Mouse (Mus musculus) left cerebral cortex, adult 11 months (tissue): ENCODE results near the gene Fastkd3.

Experiments used
- DNase-seq: peaks from one replicate; pipeline ENCODE4 v3.0.0; 2022; ENCODE audit warnings: low spot score

Fastkd3 gene

GRCm38 (mm10) chr13:68607652-68608405 lies 25.8 kb downstream of the Fastkd3 start:
- no peak for DNase-seq

- no peak for DNase-seq
These were observed 40.8 kb downstream of the Fastkd3 start for GRCm38 (mm10) chr13:68622792-68623191.

GRCm38 (mm10) chr13:68627041-68627440 lies 45.0 kb downstream of the Fastkd3 start:
- no peak for DNase-seq
